Mouse (Mus musculus) left cerebral cortex, postnatal 4 days (tissue): ENCODE data around the gene Klhl36. TPM values are rescaled to one million over a fixed set of nuclear protein-coding genes. Genes with fewer than 3 reads are reported as not detected.

Experiments
- DNase-seq: peaks from one replicate; pipeline ENCODE4 v3.0.0-alpha.2; 2022
- intact Hi-C: fragments of 180-260 bp; cut with DNase I; formaldehyde crosslinking; loops from one replicate; pipeline ENCODE4 v1.15.1; 2025
- total RNA-seq, 2 experiments: library from RNA; stranded (reverse); gene quantifications; 2 replicates each; pipeline ENCODE4 v1.2.3; 2021

Gene Klhl36
- 10 to 100 TPM in 1 of 2 experiments, 1 to 10 TPM in 1; 8.9 to 11.8 TPM for total RNA-seq

DNA sequence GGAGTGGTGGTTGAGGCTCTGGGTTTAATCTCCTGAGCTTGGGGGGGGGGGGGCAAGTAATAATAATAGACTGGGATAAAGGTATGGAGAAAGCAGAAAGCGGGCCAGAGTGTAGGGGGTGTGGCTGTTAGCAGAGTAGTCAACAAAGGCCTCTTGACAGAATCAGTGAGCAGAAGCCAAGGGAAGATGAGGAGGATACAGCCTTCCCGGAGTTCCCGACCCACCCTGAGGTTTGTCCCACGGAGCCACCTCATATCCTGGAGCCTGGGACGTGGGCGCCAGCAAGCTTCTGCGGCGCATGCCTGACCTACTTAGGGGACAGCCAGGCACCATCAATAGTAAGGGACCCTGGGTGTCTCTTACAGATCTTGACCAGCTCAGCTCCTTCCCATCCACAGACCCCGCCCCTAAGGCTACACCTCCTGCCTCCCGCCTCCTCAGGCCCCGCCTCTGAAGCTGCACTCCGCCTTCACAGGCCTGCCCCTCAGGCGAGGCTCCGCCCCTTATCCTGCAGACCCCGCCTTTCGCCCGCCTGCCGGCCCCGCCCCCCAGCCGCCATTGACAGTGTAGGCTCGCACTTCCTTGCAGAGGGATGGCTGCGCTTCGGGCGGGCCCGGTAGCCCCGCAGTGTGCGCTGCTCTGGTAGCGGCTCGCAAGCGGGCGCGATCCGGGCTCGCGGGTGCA, at the start of gene Klhl36:
Klhl36 (plus strand) TSS at position 561 of the 684 bp plus-strand sequence.
- DNase-seq, result peak; percentile 98
- intact Hi-C loops, result no loop called here

DNA sequence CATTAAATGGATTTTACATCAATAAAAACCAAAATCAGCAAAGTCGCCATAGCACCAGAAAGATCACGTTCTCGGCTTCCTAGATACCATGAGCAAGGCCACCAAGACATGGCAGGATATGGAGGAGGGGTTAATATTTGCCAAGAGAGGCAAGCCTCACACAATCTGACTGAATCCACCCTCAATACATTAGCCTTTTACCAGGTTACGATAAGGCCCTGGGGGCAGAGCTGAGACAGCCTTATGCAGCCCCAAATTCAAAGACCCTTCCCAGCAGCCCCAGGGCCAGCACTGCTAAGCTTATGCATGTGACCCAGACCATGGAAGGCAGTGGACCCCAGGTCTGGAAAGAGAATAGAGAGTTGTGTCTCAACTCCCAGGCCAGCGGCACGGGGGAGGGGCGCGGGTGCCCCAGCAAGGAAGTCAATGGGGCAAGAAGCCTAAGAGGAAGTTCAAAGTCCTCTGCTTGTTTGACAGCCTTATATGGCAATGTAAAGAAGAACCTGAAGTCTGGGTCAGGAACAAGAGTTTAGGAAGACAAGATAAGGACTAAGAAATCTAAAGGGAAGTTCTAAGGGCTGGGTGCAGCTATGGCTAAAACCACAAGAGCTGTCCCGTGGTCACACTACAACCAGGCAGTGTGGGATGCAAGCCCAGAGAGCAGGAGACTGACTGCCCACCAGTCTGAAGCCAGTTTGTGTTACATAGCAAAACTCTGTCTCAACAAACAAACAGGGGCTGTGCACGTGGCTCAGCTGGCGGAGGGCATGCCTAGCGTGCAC, 49.2 kb upstream of the Klhl36 start:
- DNase-seq, result no peak
- intact Hi-C loops, result no loop called here

DNA sequence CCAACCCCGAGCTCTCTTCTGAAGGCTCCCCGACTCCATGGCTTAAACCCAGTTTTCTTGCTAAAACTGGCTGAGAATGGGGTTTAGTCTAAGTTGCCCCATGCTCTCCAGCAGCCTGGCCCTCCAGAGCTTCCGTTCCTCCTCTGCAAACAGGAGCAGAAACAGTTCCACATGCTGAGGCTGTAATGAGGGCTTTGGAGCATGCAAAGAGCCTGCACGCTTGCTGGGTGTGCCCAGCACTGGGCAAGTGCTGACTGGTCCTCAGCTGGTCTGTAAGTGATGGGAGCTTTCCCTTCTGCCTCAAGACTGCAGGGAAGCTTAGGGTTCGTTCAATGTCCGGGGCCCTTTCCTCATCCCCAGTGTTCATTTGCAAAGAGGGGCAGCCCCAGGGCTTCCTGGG, 45.8 kb upstream of the Klhl36 start:
- DNase-seq, result no peak
- intact Hi-C loops, result no loop called here

DNA sequence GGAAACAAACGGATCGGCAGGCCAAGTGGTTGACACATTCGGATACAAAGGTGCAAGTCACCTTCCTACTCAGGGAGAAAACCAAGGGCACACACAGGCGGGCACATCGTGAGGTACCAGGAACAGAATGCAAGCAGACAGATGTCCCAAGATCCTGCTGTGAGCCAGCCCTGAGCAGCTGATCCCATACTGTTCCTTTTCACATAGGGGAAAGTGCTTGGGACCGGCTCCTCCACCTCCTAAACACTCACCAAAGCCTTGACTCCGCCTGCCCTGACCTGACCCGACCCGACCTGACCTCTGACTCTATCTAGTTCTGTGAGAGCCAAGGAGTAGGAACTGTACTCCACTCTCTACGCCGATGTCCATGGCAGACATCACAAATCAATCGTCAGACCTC, 44.6 kb upstream of the Klhl36 start:
- DNase-seq, result no peak
- intact Hi-C loops, result no loop called here

DNA sequence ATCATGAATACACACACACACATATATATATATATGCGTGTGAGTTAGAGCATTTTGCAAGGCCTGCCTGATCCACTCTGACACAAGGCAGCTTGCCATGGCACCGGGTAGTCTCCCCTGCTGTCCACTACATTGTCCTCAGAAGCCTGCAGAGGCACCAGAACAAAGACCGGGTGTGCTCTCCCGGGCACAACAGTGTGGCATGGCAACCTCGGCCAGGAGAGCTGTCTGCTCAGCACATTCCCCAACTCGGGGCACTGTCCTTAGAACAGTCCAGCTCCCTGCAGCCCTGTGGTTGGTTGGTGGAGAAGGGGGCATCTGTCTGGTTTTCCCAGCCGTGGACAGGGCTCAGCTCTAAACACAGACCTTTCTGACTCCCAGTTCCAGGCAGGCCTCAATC, 42.8 kb upstream of the Klhl36 start:
- intact Hi-C loops, result no loop called here

DNA sequence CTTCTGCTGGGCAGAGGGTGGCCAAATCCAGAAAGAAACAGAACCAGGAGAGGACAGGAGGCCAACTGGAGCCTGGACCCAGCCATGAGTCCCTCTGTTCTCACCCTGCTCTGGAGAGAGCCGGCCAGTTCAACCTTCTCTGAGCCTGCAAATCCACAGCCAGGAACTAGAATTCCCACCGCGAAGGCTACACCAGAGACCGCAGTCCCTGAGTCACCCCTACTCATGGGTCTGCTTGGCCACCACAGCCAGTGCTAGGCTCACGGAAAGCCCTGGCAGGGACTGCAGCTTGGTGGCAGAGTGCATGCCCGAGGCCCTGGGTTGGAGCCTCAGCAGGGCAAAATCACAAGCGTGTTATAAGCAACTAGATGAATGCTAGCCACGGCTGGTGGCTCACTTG, 42.1 kb upstream of the Klhl36 start:
- DNase-seq, result no peak
- intact Hi-C loops, result no loop called here

More for the DNA sequence above, 42.8 kb upstream of the Klhl36 start:
- DNase-seq, result peak; percentile 41

DNA sequence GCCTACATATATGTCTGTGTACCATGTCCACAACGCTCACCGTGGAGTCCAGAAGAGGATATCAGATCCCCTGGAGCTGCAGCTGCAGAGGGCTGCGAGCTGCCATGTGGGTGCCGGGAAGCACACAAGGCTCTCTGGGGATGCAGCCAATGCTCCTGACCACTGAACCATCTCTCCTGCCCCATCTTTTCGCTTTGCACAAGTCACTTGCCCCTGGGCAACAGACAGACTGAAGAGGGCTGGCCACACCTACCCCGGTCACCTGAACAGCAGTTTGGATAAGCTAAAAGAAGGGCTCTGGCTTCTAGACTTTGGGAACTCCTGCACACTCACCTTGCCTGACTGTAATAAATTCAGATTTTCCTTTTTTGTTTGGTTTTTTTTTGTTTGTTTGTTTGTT, 40.4 kb upstream of the Klhl36 start:
- intact Hi-C loops, result no loop called here
- no peak for DNase-seq

DNA sequence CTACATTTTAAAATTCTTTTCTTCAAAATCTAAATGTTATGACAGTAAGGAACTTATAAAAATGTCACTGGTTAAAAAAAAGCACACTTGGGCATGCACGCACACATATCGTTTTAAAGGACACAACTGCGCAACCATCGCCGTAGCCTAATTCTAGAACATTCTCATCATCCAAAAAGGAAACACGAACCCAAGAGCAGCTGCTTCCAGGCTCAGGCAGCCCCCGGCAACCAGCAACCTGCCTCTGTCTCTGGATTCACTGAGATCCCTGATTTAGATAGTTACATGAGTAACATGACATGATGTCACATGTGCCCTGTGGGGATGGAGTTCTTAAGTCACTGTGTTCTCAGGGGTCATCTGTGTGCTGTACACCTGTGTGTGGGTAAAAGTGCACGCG, 38.8 kb upstream of the Klhl36 start:
- intact Hi-C loops, result no loop called here
- DNase-seq, result no peak

DNA sequence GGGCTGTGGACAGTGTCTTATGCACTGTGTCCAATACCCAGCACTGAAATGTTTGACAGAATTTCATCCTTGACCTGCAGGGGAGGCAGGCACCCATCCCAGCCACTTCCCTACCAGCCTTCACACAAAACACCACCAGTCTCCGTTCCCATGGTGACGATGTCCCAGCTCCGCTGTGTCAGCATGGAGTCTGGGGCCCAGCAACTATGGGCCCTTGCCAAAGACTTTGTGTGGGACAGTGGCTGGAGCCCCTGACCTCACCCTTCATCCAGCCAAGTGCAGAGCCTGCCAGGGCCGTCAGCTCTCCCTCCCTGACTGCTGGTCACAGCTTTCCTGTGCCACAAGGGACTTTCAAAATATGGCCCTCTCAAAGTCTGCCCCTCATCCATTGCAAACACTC, 38.0 kb upstream of the Klhl36 start:
- intact Hi-C loops, result no loop called here
- peak; percentile 57 for DNase-seq

DNA sequence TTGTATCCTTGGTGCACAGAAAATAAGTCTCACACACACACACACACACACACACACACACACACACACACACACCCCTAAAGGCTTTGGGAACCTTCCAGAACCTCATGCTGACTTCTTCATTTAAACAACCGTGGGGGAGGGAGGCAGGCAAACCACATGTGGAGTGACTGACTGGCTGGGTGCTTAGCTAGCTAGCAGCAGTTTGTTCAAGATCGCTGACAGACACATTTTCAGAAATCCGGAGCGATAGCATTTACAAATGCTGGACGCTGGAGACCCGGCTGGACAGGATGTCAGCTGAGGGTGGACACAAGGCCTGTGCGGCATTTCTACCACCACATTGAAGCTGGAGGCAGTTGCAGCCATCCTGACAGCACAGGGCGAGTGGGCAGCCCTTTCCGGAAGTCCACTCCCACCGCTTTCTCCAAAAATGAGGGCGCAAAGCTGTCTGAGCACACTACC, 37.2 kb upstream of the Klhl36 start:
- no peak for DNase-seq
- intact Hi-C loops, result no loop called here

DNA sequence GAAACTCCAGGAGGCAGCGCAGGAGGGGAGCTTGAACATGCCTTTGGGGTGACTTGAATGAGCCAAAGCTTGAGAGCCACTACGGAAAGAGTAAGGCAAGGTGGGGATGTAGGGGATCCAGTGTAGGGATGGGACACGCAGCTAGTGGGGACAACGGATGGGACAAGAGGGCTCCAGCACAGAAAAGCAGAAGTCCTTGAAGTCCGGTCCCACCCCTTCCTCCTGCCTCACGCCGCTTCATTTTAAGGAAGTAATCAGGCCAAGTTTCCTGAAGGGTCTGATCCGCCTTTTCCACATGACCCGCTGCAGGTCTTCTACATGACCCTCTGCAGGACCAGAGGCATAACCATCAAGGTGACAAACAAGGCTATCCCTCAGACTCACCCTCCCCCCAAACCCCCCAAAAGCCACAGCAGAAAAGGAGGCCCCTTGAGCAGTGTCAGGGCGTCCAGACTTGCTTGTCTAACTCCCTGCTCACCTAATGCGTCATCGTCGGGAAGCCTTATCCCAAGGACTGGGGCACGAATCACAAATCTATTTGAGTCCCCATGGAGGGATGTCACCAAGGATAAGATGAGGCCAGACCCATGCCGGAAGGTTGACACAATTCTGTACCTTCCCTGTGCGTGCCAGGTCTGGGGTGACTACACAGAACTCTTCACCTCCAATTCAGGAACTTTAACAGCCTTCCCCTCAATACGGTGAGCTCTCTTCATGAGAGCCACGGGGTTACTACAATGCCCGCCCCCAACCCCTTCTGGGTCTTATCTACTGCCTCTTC, 35.9 kb upstream of the Klhl36 start:
- intact Hi-C loops, result no loop called here
- no peak for DNase-seq

DNA sequence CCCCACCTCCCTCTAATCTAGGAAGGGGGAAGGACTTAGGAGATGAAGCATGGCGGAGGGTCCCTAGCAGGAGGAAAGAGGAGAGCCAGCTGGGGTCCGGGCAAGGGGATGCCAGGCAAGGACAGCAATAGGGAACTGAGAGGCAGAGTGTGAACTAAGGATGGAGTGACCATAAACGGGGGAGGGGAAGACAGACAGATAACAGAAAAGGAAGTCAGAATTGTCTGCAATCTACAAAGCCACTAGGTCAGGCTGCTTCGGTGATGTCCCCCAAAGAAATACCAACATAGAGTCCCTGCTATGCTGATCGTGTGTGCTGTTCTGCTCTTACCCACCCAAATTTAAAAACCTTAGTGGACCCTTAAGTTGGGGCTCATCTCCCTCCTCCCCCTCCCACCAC, 35.1 kb upstream of the Klhl36 start:
- intact Hi-C loops, result no loop called here
- no peak for DNase-seq

DNA sequence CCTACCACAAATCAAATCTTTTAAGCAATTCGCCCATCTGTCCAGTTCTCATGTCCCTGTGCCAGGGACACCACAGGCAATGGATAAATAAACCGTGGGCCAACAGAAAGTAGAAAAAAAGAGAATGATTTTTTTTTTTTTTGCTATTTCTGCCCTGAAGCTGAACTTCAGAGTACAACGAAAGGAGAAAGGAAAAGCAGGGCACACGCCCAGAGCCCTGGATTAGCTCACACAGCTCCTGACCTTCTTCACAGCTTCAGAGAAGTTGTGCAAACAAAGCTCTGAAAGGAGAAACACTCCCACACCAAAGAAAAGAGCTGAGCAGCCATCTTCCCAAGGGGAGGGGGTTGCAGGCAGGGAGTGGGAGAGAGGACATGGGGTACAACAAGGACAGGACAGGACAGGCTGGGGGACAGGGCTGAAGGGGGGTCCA, 34.3 kb upstream of the Klhl36 start:
- no peak for DNase-seq
- intact Hi-C loops, result no loop called here

DNA sequence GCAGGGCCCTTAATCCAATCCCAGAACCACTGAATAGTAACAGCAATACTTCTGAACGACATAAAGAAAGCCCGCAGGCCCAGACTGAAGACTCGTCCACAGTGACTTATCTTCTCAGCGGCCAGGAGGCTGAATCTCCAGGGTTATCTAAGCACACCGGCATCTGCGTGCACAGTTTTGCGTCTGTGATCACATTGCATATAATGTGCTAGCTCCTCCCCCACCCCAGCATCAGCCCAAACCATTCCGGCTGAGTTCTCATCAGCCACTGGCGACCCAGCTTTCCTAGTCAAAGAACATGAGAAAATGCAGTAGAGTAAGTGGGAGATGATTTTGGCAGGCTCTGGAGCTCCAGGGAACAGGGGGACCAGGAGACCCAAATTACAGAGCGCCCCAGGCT, 33.1 kb upstream of the Klhl36 start:
- intact Hi-C loops, result no loop called here
- DNase-seq, result no peak

DNA sequence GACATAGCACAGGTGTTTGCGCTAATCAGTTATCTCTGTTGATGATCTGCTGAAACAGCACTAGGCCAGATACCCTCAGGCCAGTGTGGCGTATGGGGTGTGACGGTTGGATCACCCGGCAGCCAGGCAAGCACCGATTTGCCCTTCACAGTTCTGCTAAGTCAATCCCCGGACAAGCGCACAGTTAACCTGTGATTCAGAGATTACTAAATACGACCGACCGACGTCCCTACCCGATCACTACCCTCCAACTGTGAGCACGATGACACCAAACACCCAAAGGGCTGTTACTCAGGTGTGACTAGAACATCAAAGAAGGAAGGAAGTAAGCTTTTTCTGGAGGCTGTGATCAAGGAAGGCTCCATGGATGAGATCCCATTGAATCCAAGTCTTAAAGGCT, 32.6 kb upstream of the Klhl36 start:
- DNase-seq, result no peak
- intact Hi-C loops, result no loop called here

DNA sequence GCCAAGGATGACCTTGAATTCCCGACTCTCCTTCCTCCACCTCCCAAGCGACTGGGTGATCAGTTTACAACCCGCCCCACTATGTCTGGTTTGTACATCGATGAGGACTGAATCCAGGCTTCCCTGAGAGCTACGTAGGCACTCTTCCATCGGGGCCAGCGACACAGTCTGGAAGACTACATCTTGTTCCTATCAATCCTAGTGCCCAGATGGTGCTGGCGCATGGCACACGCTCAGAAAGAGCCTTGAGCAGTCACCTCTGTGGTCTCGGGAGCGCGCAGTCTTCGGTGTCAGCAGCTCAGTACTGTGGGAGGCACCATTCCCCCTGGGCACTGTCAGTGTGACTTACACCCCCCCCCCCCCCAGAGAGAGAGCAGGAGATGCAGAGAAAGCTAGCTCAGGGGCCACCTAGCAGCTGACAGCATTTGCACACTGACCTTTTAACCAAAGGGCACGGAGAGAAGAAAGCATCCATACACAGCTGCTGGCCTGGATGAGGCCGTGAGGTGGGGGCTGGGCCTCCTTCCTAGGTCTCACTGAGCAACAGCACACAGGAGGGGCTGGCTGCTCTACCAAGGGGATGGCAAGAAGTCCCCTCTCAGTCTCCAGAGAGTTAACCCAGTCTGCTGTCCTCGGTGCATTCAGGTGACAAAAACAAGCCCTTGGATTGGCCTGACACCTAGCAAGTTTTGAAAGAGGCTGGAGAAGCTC, 32.0 kb upstream of the Klhl36 start:
- intact Hi-C loops, result no loop called here
- no peak for DNase-seq

DNA sequence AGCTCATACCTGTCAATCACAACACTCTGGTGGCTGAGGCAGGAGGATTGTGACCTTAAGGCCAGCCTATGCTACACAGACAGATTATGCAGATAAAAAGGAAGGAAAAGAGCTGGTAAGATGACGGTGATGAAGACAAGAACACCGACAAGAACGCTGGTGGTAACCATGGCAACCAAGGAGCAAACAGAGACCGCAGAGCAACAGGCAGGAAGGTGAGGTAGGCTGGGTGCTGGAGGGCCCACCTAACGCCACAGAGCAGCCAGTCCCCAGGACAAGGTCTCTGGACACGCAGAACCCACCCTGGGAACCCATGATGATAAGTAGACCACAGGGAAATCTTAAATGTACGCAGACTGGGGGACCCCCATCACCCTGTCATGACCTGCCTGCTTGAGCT, 31.5 kb upstream of the Klhl36 start:
- intact Hi-C loops, result no loop called here

DNA sequence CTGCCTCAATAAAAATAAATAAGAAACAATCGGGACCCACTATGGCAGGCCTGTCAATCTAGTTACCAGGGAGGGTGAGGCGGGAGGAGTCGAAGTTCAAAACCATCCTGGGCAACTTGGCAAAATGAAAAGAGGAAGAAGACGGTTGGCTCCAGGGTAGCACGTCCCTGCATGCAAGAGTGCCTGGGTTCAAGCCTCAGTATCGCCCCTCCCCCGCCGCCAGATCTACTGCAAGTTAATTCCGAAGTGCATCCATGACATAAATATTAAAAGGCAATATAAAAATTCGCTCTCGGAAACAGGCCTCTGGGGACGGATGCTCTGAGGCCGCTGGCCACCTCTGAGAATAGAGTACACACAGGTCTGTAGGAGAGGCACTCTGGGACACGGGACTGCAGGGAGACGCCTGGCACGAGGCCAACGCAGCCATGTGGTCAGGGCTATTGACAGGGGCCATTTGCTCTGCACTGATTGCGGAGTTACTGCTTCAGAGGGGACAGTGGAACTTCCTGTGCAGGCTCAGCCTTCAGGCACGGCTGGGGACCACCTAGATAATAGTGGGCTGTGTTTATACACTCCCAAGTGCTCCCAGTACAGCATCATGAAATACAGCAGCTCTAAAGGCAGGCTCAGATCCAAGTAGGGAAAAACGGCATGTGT, 30.6 kb upstream of the Klhl36 start:
- DNase-seq, result peak; percentile 83
- intact Hi-C loops, result no loop called here

More for the DNA sequence above, 31.5 kb upstream of the Klhl36 start:
- no peak for DNase-seq

DNA sequence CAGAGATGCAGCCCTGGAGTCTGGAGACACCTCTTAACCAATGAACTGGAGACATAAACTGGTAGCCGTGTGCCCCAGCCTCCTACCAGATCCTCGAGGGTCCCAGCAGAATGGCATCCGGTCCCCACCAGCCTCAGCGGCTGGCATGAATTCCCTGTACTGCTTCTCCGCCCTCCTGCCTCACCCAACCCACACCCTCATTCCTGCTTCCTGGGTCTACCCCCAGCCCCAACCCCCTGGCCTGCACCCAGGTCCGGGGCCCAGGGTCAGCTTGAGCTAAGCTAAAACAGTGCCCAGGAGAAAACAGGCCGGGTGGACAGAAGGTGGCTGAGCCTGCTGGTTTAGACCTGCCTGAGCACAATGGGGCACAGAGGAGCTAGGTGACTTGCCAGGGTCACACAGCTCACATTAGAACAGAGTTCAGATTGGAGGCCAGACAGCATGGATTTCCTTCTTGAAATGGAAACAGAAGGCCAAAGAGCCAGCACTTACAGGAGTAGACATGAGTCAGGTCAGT, 29.9 kb upstream of the Klhl36 start:
- DNase-seq, result no peak
- intact Hi-C loops, result no loop called here

DNA sequence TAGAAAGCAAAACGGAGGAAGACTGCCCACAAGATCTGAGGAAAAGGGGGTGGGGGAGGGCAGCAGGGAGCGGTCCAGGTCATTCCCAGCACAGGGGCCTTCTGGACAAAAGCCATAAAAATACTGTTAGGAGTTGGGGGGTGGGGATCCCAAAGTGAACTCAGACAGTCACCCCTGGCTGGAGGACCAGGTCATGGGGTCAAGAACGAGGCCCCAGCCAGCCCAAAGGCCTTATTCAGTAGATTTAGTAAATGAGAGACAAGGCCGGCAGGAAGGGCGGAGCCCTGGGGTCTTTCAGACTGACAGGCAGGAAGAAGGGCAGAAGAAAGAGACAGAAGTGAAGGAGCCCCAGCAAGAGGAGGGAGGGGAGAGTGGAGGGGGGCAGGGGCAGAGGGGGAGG, 29.1 kb upstream of the Klhl36 start:
- intact Hi-C loops, result no loop called here

More for the DNA sequence above, 29.1 kb upstream of the Klhl36 start:
- DNase-seq, result no peak
